Mouse (Mus musculus) forebrain, postnatal 0 days (tissue): ENCODE results near the gene Ramp3. TPM values are rescaled to one million over a fixed set of nuclear protein-coding genes. Genes with fewer than 3 reads are reported as not detected.

ENCODE experiments used
- ATAC-seq: fragments of 200-750 bp; cut with Nextera tagmentation; 2 replicates; pipeline ENCODE4 v1.8.0; 2017; ENCODE audit warnings: mild to moderate bottlenecking, moderate library complexity
- DNase-seq: peaks from one replicate; pipeline ENCODE4 v3.0.0-alpha.2; 2015
- H3K27ac ChIP-seq: fragments of 300-500 bp; sonication (generic); 2 replicates; pipeline ENCODE4 v1.5.1; 2014; ENCODE audit warnings: low read depth, mild to moderate bottlenecking, antibody characterized with exemption, low read length, moderate library complexity, mixed read lengths
- H3K27me3 ChIP-seq: fragments of 300-500 bp; sonication (generic); 2 replicates; pipeline ENCODE4 v1.6.1; 2014; ENCODE audit warnings: mild to moderate bottlenecking, low read length, mixed read lengths; ENCODE audit not compliant: insufficient read depth
- H3K36me3 ChIP-seq: fragments of 300-500 bp; sonication (generic); 2 replicates; pipeline ENCODE4 v1.6.1; 2014; ENCODE audit warnings: mild to moderate bottlenecking, moderate library complexity; ENCODE audit not compliant: insufficient read depth
- H3K4me1 ChIP-seq: fragments of 300-500 bp; sonication (generic); 2 replicates; pipeline ENCODE4 v1.6.1; 2014; ENCODE audit warnings: antibody characterized with exemption; ENCODE audit not compliant: insufficient read depth
- H3K4me2 ChIP-seq: fragments of 300-500 bp; sonication (generic); 2 replicates; pipeline ENCODE4 v1.6.1; 2014; ENCODE audit warnings: low read depth, mild to moderate bottlenecking, moderate library complexity
- H3K4me3 ChIP-seq: fragments of 300-500 bp; sonication (generic); 2 replicates; pipeline ENCODE4 v1.5.1; 2014; ENCODE audit warnings: low read depth, low read length, mixed read lengths
- H3K9ac ChIP-seq: fragments of 300-500 bp; sonication (generic); 2 replicates; pipeline ENCODE4 v1.6.1; 2014; ENCODE audit warnings: mild to moderate bottlenecking
- H3K9me3 ChIP-seq: fragments of 300-500 bp; sonication (generic); 2 replicates; pipeline ENCODE4 v1.6.1; 2016; ENCODE audit warnings: low read length
- CTCF ChIP-seq: sonication (generic); IDR thresholded peaks from 2 replicates; pipeline ENCODE4 v1.5.1; 2016; ENCODE audit warnings: antibody characterized with exemption, control low read depth, low read depth
- WGBS: fragments of 180-500 bp; shearing (Covaris S2); extraction: QIAGEN DNeasy Blood & Tissue Kit; methylation state at CpG from one replicate; pipeline ENCODE4 v1.1.7; 2014; 5-methylcytosine and 5-hydroxymethylcytosine counted together
- polyA plus RNA-seq: library from polyadenylated mRNA; unstranded; fragments of >200 nt; fragmentation: Nextera tagmentation; extraction: Ambion mirVana; gene quantifications from 2 replicates; pipeline ENCODE4 v1.2.1, GENCODE M21; 2015
- total RNA-seq: library from RNA; depleted of rRNA; stranded (reverse); fragments of >200 nt; gene quantifications from 2 replicates; pipeline ENCODE4 v1.2.3, GENCODE M21; 2014

Ramp3 gene
- total and polyA plus RNA-seq, 2 experiments from 2014 or later: 12.9 to 17.6 TPM

DNA sequence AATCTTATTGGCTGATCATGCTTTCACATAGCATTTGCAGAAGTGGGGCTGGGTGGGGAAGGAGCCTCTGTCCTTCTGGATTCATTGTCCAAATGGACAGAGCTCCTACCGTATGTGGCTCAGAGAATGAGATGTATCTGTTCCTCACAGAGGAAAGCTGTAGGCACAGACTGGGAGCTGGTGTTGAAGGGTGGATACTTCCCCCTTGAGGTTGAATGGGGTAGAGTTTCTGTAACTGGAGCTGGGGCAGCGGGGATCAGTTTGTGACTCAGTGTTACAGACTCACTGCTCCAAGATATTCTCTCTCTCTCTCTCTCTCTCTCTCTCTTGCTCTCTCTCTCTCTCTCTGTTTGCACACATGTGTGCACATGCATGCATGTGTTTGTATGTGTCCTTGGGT, 11.7 kb downstream of the Ramp3 start:
- TF ChIP-seq CTCF: no peak
- H3K4me3 ChIP-seq: no peak overlapping the region
- no peak for DNase-seq
- no peaks in the 10 kb centered on the region for H3K9me3 ChIP-seq
- no peak overlapping the region for H3K27ac ChIP-seq
- H3K27me3 ChIP-seq: no peaks in the 10 kb centered on the region
- 57% methylated on average over 2 of the region's 2 CpGs for WGBS
- H3K36me3 ChIP-seq: no peaks in the 10 kb centered on the region
- no peak overlapping the region for H3K9ac ChIP-seq
- H3K4me2 ChIP-seq: no peak overlapping the region
- ATAC-seq: no peak
- no peaks in the 10 kb centered on the region for H3K4me1 ChIP-seq

DNA sequence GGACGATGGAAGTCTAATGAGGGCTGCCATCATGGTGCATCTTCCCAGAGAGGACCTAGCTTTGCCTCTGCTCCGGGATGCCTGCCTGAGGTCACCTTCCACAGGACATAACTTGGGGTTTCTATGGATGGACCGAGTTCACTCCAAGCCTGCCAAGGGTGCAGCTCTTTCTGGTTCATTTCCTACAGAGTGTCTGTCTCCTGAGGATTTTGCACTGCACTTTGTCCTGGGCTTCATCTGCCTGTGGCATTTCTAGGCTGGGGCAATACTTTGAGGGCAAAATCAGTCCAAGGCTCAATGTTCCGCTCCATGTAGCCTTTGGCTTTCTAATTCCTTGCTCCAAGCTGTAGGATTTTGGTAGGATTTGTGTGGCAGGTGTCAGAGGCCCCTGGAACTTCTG, 12.5 kb downstream of the Ramp3 start:
- no peak for ATAC-seq
- TF ChIP-seq CTCF: no peak
- 85% methylated on average over 4 of the region's 4 CpGs for WGBS

GRCm38 (mm10) chr11:6674701-6675100, 16.4 kb downstream of the Ramp3 start:
- Histone ChIP-seq H3K4me1 (no peaks in the 10 kb centered on the region), H3K4me3 (no peak overlapping the region), H3K4me2 (no peak overlapping the region), H3K27ac (no peak overlapping the region), H3K9ac (no peak overlapping the region), H3K9me3 (no peaks in the 10 kb centered on the region), H3K27me3 (no peaks in the 10 kb centered on the region), H3K36me3 (no peaks in the 10 kb centered on the region)
- DNase-seq: no peak
- no peak for TF ChIP-seq CTCF
- WGBS: 89% methylated on average over 9 of the region's 9 CpGs
- ATAC-seq: no peak

More for the DNA sequence above, 12.5 kb downstream of the Ramp3 start:
- no peaks in the 10 kb centered on the region for H3K9me3 ChIP-seq
- no peak for DNase-seq
- H3K4me1 ChIP-seq: no peaks in the 10 kb centered on the region
- no peak overlapping the region for H3K9ac ChIP-seq
- H3K36me3 ChIP-seq: no peaks in the 10 kb centered on the region
- no peak overlapping the region for H3K27ac ChIP-seq
- no peaks in the 10 kb centered on the region for H3K27me3 ChIP-seq
- no peak overlapping the region for H3K4me2 ChIP-seq
- H3K4me3 ChIP-seq: no peak overlapping the region

- Histone ChIP-seq H3K4me1 (no peaks in the 10 kb centered on the region), H3K4me3 (no peak overlapping the region), H3K27me3 (no peaks in the 10 kb centered on the region), H3K4me2 (no peak overlapping the region), H3K9ac (no peak overlapping the region), H3K9me3 (no peaks in the 10 kb centered on the region), H3K27ac (no peak overlapping the region), H3K36me3 (no peaks in the 10 kb centered on the region)
- no peak for ATAC-seq
- no peak for DNase-seq
- WGBS: 70% methylated on average over 7 of the region's 7 CpGs
- TF ChIP-seq CTCF: no peak
Observed at GRCm38 (mm10) chr11:6675402-6675801, 17.1 kb downstream of the Ramp3 start.

- Histone ChIP-seq H3K27me3 (no peaks in the 10 kb centered on the region), H3K36me3 (no peaks in the 10 kb centered on the region), H3K4me2 (no peak overlapping the region), H3K9me3 (no peaks in the 10 kb centered on the region), H3K9ac (no peak overlapping the region), H3K4me3 (no peak overlapping the region), H3K27ac (no peak overlapping the region), H3K4me1 (no peaks in the 10 kb centered on the region)
- 92% methylated on average over 9 of the region's 9 CpGs for WGBS
- ATAC-seq (no peak), DNase-seq (no peak)
- no peak for TF ChIP-seq CTCF
Observed at GRCm38 (mm10) chr11:6676641-6677040, 18.3 kb downstream of the Ramp3 start.

- 13% methylated on average over 7 of the region's 7 CpGs for WGBS
- Histone ChIP-seq H3K27ac (no peak overlapping the region), H3K4me3 (no peak overlapping the region), H3K9ac (no peak overlapping the region), H3K36me3 (no peaks in the 10 kb centered on the region), H3K4me1 (no peaks in the 10 kb centered on the region), H3K4me2 (no peak overlapping the region), H3K9me3 (no peaks in the 10 kb centered on the region), H3K27me3 (no peaks in the 10 kb centered on the region)
- peak; percentile 60 for ATAC-seq
- no peak for DNase-seq
- peak; percentile 57 for TF ChIP-seq CTCF
Observed at GRCm38 (mm10) chr11:6677530-6677929, 19.2 kb downstream of the Ramp3 start.

DNA sequence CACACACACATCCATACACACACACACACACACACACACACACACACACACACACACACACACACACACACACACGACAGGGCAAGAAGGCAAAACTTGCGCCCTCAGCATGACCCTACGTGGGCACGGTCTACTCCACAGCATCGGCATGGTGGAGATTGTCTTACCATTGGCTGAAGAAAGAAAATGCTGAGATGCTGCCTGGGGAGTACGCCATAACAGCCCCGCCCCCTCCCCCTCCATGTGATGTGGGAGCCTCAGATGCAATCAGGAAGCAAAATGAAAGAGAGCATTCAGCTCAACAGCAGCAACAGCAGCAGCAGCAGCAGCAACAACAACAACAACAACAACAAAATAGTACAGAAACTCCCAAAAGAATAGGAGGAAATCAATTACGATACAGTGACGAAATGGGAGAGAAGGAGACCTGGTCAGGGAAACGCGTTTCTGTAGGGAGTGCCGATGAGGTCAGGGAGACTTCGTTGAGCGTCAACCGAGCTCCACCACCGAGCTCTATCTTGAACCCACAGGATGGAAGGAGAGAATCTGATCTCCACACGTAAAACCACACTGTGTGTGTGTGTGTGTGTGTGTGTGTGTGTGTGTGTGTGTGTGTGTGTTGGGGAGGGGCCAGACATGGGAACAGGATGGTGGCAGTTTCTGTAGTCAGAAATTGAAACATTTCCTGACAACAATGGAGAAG, 21.5 kb downstream of the Ramp3 start:
- no peak for TF ChIP-seq CTCF
- 74% methylated on average over 17 of the region's 17 CpGs for WGBS

More for the DNA sequence above, 21.5 kb downstream of the Ramp3 start:
- Histone ChIP-seq H3K4me1 (no peaks in the 10 kb centered on the region), H3K27ac (no peak overlapping the region), H3K36me3 (no peaks in the 10 kb centered on the region), H3K4me2 (no peak overlapping the region), H3K9me3 (no peaks in the 10 kb centered on the region), H3K4me3 (no peak overlapping the region), H3K9ac (no peak overlapping the region), H3K27me3 (no peaks in the 10 kb centered on the region)
- no peak for DNase-seq
- ATAC-seq: no peak; the same call in 1 of the 2 replicates
